Mouse (Mus musculus) cerebral cortex, adult 2 months (tissue): ENCODE data around the gene Ppp1r18.

Experiments
- WGBS: fragments of 180-500 bp; shearing (Covaris S2); methylation state at CpG from one replicate; pipeline ENCODE4 v1.1.7; 2018; 5-methylcytosine and 5-hydroxymethylcytosine counted together

Gene Ppp1r18

GRCm38 (mm10) chr17:35865481-35866280 is at the start of gene Ppp1r18:
Ppp1r18 (plus strand) TSS chr17:35865593.
- WGBS: under 1% methylated on average over 47 of the region's 48 CpGs

GRCm38 (mm10) chr17:35815836-35816235 is 49.6 kb upstream of the Ppp1r18 start:
- WGBS: 60% methylated on average over 7 of the region's 7 CpGs

- 78% methylated on average over 9 of the region's 14 CpGs for WGBS
Observed at GRCm38 (mm10) chr17:35816686-35817085, 48.7 kb upstream of the Ppp1r18 start.

- whole genome bisulfite sequencing: 82% methylated on average over 10 of the region's 10 CpGs
Observed at GRCm38 (mm10) chr17:35817226-35817625, 48.2 kb upstream of the Ppp1r18 start.

GRCm38 (mm10) chr17:35820111-35820510 is 45.3 kb upstream of the Ppp1r18 start:
- 68% methylated on average over 5 of the region's 5 CpGs for WGBS

GRCm38 (mm10) chr17:35821439-35822430 is 43.7 kb upstream of the Ppp1r18 start, which contains the start of gene Ier3:
Ier3 (plus strand) TSS chr17:35821684.
- WGBS: 1% methylated on average over 62 of the region's 62 CpGs

GRCm38 (mm10) chr17:35822564-35822963 is 42.8 kb upstream of the Ppp1r18 start:
- 3% methylated on average over 11 of the region's 11 CpGs for WGBS

- WGBS: 2% methylated on average over 44 of the region's 47 CpGs
Observed at GRCm38 (mm10) chr17:35822964-35823937, 42.1 kb upstream of the Ppp1r18 start, which contains the start of gene Flot1. Flot1 (plus strand) TSS chr17:35823230.

- WGBS: 76% methylated on average over 7 of the region's 7 CpGs
Observed at GRCm38 (mm10) chr17:35824402-35824801, 41.0 kb upstream of the Ppp1r18 start.

- 93% methylated on average over 13 of the region's 13 CpGs for WGBS
Observed at GRCm38 (mm10) chr17:35825109-35825850, 40.1 kb upstream of the Ppp1r18 start.

- WGBS: 3% methylated on average over 21 of the region's 21 CpGs
Observed at GRCm38 (mm10) chr17:35829737-35830136, 35.7 kb upstream of the Ppp1r18 start.

GRCm38 (mm10) chr17:35832400-35833238 is 32.8 kb upstream of the Ppp1r18 start:
- 67% methylated on average over 8 of the region's 8 CpGs for WGBS

GRCm38 (mm10) chr17:35833239-35833751 is 32.1 kb upstream of the Ppp1r18 start:
- 34% methylated on average over 5 of the region's 5 CpGs for WGBS

GRCm38 (mm10) chr17:35833894-35834293 is 31.5 kb upstream of the Ppp1r18 start:
- WGBS: 33% methylated on average over 5 of the region's 5 CpGs

- 39% methylated on average over 26 of the region's 26 CpGs for WGBS
Observed at GRCm38 (mm10) chr17:35834696-35835422, 30.5 kb upstream of the Ppp1r18 start.

- 43% methylated on average over 26 of the region's 26 CpGs for WGBS
Observed at GRCm38 (mm10) chr17:35835424-35836140, 29.8 kb upstream of the Ppp1r18 start.

- WGBS: 5% methylated on average over 24 of the region's 24 CpGs
Observed at GRCm38 (mm10) chr17:35836178-35836965, 29.0 kb upstream of the Ppp1r18 start.
